Mouse (Mus musculus) embryonic fibroblast, embryonic 13.5 days (primary cell): ENCODE data around the gene Ldhd. TPM values are rescaled to one million over a fixed set of nuclear protein-coding genes. Genes with fewer than 3 reads are reported as not detected.

Experiments
- H3K27ac ChIP-seq: 2 replicates; pipeline ENCODE4 v1.5.1; 2012; ENCODE audit warnings: low read length, control low read depth, inconsistent platforms; ENCODE audit not compliant: insufficient read depth
- H3K4me1 ChIP-seq: 2 replicates; pipeline ENCODE4 v1.6.1; 2011; ENCODE audit warnings: low read length; ENCODE audit not compliant: control insufficient read depth, insufficient read depth
- H3K4me3 ChIP-seq: 2 replicates; pipeline ENCODE4 v1.5.1; 2011; ENCODE audit warnings: mild to moderate bottlenecking, control low read depth, low read length; ENCODE audit not compliant: insufficient read depth
- CTCF ChIP-seq: IDR thresholded peaks from 2 replicates; pipeline ENCODE4 v1.5.1; 2011; ENCODE audit warnings: mild to moderate bottlenecking, control low read depth, low read length, moderate library complexity, borderline replicate concordance; ENCODE audit not compliant: insufficient read depth
- POLR2A ChIP-seq: IDR thresholded peaks from 2 replicates; pipeline ENCODE4 v1.6.1; 2011; ENCODE audit warnings: low read depth, mild to moderate bottlenecking, control low read depth, low read length, moderate library complexity
- polyA plus RNA-seq: library from polyadenylated mRNA; stranded (reverse); fragments of >200 nt; gene quantifications from 2 replicates; pipeline ENCODE4 v1.2.4, GENCODE M21; 2011; ENCODE audit warnings: low read depth; ENCODE audit not compliant: missing spikeins, insufficient read length

The Ldhd gene
- polyA plus RNA-seq, 1 experiment = 0.46 TPM

GRCm38 (mm10) chr8:111599707-111600444 is 30.3 kb downstream of the Ldhd start:
- Histone ChIP-seq H3K27ac (no peak overlapping the region), H3K4me3 (no peak overlapping the region), H3K4me1 (peaks cover 17% of the 10 kb centered on the region)
- TF ChIP-seq POLR2A = no peak
- no peak for TF ChIP-seq CTCF

GRCm38 (mm10) chr8:111597310-111597709 is 32.9 kb downstream of the Ldhd start:
- no peak overlapping the region for H3K4me3 ChIP-seq
- peak overlapping the region; percentile 79 for H3K27ac ChIP-seq
- peaks cover 19% of the 10 kb centered on the region for H3K4me1 ChIP-seq
- TF ChIP-seq CTCF (no peak), POLR2A (no peak)

GRCm38 (mm10) chr8:111596485-111596821 is 33.7 kb downstream of the Ldhd start:
- Histone ChIP-seq H3K4me3 (no peak overlapping the region), H3K27ac (peak overlapping the region; percentile 79), H3K4me1 (peaks cover 15% of the 10 kb centered on the region)
- TF ChIP-seq CTCF (no peak), POLR2A (no peak)

- 0 out of 2 replicates have a peak overlapping the region, but pooled peaks have one; percentile 79 for H3K27ac ChIP-seq
- TF ChIP-seq CTCF (no peak), POLR2A (no peak)
- H3K4me1 ChIP-seq = peaks cover 17% of the 10 kb centered on the region
- H3K4me3 ChIP-seq = no peak overlapping the region
Measured at GRCm38 (mm10) chr8:111595712-111596484, 34.3 kb downstream of the Ldhd start.

- TF ChIP-seq POLR2A (no peak), CTCF (no peak)
- Histone ChIP-seq H3K4me1 (peaks cover 25% of the 10 kb centered on the region), H3K27ac (no peak overlapping the region), H3K4me3 (no peak overlapping the region)
Measured at GRCm38 (mm10) chr8:111594951-111595350, 35.2 kb downstream of the Ldhd start.

- Histone ChIP-seq H3K4me1 (peaks cover 29% of the 10 kb centered on the region), H3K27ac (no peak overlapping the region), H3K4me3 (no peak overlapping the region)
- TF ChIP-seq CTCF (no peak), POLR2A (no peak)
Measured at GRCm38 (mm10) chr8:111594044-111594840, 35.9 kb downstream of the Ldhd start.

- no peak overlapping the region for H3K27ac ChIP-seq
- TF ChIP-seq CTCF = no peak
- TF ChIP-seq POLR2A = no peak
- peaks cover 25% of the 10 kb centered on the region for H3K4me1 ChIP-seq
- H3K4me3 ChIP-seq = no peak overlapping the region
Measured at GRCm38 (mm10) chr8:111592390-111592910, 37.7 kb downstream of the Ldhd start.

GRCm38 (mm10) chr8:111591176-111591575 is 39.0 kb downstream of the Ldhd start:
- Histone ChIP-seq H3K4me3 (no peak overlapping the region), H3K4me1 (peaks cover 19% of the 10 kb centered on the region), H3K27ac (no peak overlapping the region)
- TF ChIP-seq CTCF = no peak
- TF ChIP-seq POLR2A = no peak

- H3K27ac ChIP-seq = peak overlapping the region; percentile 27; the same call in 1 of the 2 replicates
- no peak overlapping the region for H3K4me3 ChIP-seq
- peaks cover 19% of the 10 kb centered on the region for H3K4me1 ChIP-seq
- TF ChIP-seq POLR2A = no peak
- no peak for TF ChIP-seq CTCF
Measured at GRCm38 (mm10) chr8:111590214-111590613, 40.0 kb downstream of the Ldhd start.
